Mouse (Mus musculus) stomach, postnatal 0 days (tissue): ENCODE measurements at regions not wholly inside any gene's neighbourhood (a gene's known extent, or its start where the extent isn't known, plus 50 kb on each side); places are given as distances from the start of the nearest gene placed in this dataset.

ENCODE experiments used
- CTCF ChIP-seq: IDR thresholded peaks from 2 replicates; pipeline ENCODE4 v1.5.1; 2016; ENCODE audit warnings: antibody characterized with exemption, low read depth, mild to moderate bottlenecking, moderate library complexity
- EP300 ChIP-seq: optimal IDR thresholded peaks from 2 replicates; pipeline ENCODE3; 2016; ENCODE audit warnings: antibody characterized with exemption

GRCm38 (mm10) chr3:38357905-38358491, 126.6 kb downstream of the Ankrd50 start:
- TF ChIP-seq CTCF = no peak
- no peak for TF ChIP-seq EP300
